Mouse (Mus musculus): ENCODE measurements at regions not wholly inside any gene's neighbourhood (a gene's known extent, or its start where the extent isn't known, plus 50 kb on each side); places are given as distances from the start of the nearest gene placed in this dataset.
"Not testable (repeated sequence)": the region's sequence is repeated elsewhere in the genome, so short reads cannot be mapped to it uniquely, and the experiment has no call there.

DNA sequence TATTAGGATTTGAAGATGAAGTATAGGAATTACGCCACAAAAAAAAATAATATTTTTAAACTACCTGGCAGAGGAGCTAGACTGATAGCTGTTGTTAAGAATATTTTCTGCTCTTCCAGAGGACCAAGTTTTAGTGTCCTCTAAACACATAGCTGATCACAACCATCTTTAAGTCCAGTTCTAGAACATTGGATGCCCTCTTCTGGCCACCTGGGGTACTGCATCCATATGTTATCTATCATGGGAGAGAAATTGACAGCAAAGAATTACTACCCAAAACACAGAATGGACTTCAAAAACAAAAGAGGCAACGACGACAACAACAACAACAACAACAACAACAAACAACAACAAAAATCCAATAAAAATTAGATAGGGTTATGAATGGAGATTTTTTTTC lies 71.0 kb upstream of the Prl4a1 start:
- peak; percentile 3 for DNase-seq

DNA sequence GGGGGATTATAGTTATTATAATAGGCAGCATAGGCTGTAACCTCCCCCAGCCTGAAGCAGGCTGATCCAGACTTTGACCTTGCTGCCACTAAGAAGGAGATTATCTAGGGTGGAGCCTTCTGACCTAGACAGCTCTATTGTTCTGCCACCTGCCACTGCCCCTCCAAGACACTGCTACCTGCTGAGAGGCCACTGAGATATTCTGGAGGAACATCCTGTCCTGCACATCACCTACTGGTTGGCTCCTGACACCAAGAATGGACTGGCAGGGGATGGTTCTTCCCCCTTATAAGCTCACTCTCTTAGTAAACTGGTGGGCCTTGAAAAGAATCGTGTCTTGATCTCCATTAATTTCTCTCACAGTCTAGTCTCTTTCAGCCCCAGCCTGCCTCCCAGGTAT lies 55.6 kb upstream of the Prl4a1 start:
- not testable (repeated sequence) for DNase-seq

DNA sequence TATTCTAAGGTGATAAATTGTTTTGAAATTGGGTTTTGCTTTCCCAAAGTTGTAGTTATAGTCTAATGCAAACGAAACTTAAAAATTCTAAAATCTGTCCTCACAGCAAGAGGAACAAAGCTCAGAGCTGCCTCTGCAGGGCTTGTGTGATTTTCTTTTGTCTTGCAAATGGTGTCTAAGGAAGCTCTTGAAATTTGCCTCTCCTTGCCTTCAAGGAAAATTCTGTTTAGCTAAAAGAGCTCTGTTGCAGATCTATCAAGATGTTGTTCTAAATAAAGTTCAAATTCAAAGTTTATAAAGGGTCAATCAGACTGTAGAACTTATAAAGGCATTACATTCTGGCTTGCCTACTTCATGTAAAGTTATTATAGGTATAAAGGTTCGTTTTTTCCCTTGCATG lies 53.6 kb upstream of the Prl4a1 start:
- DNase-seq, result not testable (repeated sequence)

DNA sequence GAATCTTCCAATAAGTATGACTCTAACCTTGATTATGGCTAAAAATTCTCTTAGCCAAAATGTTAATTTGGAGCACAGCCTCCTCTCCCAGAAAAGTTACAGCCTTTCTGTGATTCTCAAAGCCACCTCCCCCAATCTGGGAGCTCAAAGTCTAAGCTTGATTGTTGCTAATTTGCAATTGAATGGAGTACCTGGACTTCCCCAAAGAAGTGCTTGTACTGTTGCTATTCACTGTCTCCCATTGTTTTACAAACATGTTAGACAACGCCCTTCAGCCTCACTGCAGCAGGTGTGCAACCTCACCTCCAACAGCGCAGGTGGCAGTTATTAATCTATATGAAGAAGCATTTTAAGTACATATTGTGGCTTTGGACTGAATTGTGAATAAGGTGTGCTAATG lies 50.0 kb upstream of the Prl4a1 start:
- DNase-seq, result not testable (repeated sequence)

Measured in right cerebral cortex, postnatal 25 days (tissue).